Mouse (Mus musculus) liver, postnatal 0 days (tissue): ENCODE results near the gene Nectin2.
A peak's percentile ranks its signal among the peaks of the same experiment; 100 is the strongest.

Experiments
- CTCF ChIP-seq: sonication (generic); IDR thresholded peaks from 2 replicates; pipeline ENCODE4 v1.5.1; 2016; ENCODE audit warnings: antibody characterized with exemption, low read depth
- EP300 ChIP-seq: IDR thresholded peaks from 2 replicates; pipeline ENCODE4 v1.6.1; 2016; ENCODE audit warnings: antibody characterized with exemption, low read depth, mild to moderate bottlenecking

DNA sequence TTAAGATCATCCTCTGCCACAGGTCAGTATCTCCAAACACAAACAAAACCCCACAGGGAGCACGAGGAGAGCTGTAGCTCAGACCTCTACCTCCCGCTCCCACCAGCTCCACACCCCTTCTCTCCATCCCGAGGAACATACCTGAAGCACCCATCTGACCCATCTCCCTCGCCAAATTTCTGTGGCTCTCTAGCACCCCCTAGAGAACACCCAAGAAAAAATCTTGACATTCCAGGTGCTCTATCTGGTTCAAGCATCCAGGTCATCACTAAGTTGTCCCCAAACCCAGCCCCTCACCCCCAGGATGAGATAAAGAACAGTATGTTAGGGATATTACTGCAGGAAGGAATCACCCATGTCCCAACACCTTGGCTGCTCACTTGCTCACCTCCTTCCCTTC is 37.1 kb downstream of the Nectin2 start:
- TF ChIP-seq CTCF (peak; percentile 66), EP300 (no peak)
